Mouse (Mus musculus): ENCODE data around the gene Mtmr6.

The Mtmr6 gene

DNA sequence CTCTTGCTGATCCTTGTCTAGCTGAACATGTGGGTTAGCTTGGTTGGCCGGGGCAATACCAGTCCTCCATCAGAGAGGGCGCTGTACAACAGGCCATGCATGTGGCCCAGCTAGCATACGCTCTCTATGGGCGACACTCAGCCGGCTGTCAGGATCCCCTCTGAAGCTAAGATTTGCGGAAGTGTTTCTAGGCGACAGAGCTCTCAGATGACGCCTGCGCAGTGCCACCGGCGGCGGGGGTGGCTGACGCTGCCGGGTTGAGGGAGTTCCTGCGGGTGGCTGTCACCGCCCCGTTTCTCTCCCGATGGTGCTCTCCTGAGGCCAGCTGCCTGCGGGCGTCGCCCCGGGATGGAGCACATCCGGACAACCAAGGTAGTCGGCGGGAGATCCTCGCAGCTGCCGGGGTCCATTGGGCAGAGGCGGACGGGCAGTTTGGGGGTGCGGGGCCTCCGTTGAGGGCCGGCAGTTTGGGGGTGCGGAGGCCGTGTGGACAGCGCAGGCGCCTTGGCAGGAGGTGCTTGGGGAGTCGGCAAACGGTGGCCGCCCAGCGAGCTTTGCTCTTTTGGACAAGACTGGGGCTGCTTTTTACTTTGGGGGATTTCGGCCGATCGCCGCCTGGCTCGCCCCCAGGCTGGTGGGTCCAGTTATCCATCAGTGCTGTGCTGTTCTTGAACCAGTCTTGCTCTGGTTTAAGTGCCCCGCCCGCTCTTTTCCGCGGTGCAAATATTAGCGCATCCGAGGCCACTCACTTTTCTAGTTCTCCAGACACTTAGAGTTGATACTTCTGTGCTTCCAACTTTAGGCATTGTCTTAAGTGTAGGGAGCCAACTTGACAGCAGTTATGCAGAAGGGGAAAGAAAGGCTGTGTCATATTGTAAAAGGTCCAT lies at the start of gene Mtmr6:
Mtmr6 (plus strand) TSS at position 239 of the 887 bp plus-strand sequence.
- peak; percentile 100 for DNase-seq (ENCODE audit: low read depth, low spot score)

DNA sequence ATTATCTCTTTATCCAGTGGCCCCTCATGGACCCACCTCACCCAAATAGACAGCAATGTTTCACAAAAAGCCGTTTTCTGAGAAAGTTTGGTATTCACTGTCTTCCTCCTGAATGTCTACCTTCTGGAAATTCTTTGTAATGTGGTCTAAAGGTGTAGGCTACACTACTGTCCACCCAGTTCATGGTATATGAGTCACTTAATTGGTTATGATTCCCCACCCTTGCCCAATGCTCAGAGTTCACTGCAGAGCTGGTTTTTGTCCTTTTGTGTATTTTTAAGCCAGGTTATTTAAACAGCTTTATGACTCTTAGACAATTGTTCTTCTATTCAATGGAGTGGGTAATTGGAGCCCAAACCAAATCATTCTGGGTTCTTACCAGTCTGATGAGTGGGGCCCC lies 48.9 kb upstream of the Mtmr6 start:
- DNase-seq (ENCODE audit: low read depth, low spot score) = no peak

- no peak for DNase-seq (ENCODE audit: low read depth, low spot score)
These were observed 47.4 kb upstream of the Mtmr6 start for GRCm38 (mm10) chr14:60217616-60218015.

DNA sequence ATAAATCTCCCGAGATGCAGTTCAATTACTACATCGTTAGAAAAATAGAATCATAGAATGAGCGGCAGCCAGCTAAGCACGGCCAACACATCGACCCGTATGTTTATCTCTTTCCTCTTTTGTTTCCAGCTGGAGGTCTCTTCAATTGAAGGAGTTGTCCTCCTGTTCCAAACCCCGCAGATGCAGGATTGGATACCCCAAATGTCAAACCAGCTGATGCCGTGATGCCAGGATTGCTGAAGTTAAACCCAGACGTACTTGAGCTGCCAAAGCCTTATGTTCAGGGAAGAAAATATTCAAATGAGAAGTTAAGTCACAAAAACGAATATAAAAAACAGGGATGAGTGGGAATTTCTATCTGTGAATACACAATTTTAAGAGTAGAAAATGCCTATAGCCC lies 45.1 kb upstream of the Mtmr6 start:
- DNase-seq (ENCODE audit: low read depth, low spot score) = no peak

- DNase-seq (ENCODE audit: low read depth, low spot score) = no peak
These were observed 26.5 kb upstream of the Mtmr6 start for GRCm38 (mm10) chr14:60238551-60238950.

DNA sequence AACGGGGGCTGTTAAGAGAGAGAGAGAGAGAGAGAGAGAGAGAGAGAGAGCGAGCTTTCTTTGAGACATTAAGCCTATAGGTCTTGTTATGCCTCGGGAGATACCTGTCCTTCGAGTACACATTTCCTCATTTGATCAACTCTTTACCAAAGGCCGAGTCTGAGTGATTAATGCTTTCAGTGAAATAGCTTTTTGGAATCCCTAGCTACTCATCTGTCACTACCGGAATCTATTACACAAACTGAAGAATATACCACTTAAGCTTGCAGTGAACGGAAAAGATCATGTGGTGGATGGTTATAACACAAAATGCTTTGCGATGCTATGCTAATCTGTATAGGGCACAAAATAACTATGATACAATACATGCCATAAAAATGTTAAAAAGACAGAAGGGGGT lies 14.7 kb upstream of the Mtmr6 start:
- DNase-seq (ENCODE audit: low read depth, low spot score) = peak; percentile 26

- peak; percentile 69 for DNase-seq (ENCODE audit: low read depth, low spot score)
These were observed 14.1 kb upstream of the Mtmr6 start for GRCm38 (mm10) chr14:60250879-60251278.

DNA sequence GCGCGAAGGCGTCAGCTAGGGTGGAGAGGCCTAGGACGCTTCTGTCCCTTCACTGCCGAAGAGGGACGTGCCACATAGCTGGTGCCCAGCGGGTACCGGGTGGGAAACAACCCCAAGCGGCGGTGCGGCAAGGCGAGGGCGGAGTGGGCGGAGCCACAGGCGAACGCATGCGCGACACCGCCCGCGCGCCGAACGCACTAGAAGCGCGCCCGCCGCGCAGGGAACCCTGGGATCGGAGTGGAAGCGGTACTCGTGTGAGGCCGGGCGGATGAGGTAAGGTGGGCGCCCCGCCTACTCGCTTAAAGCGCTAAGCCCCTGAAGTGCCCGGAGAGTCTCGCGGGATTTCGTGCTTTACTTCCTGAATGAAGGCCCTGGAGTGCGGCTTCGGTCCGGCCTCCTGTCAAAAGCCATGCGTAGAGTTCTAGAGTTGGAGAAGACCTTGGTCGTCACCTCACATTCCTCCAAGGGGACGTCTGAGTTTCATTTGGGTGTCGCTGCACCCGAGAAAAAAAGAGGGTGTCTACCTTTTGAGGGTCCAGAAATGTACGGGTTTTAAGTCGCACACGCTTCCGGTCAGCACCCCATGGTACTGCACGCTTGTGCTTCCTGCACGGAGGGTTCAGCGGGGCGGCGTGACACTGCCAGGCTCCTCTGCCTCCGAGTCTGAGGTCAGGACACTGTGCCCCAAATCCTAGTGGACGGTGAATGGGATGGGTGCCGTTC lies 13.6 kb upstream of the Mtmr6 start, which contains the start of the genes Nupl1 and Gm49336:
Nupl1 (minus strand) TSS at position 151 of the 723 bp plus-strand sequence.
Gm49336 (minus strand) TSS at position 227 of the 723 bp plus-strand sequence.
- DNase-seq (ENCODE audit: low read depth, low spot score) = peak; percentile 100

- peak; percentile 21 for DNase-seq (ENCODE audit: low read depth, low spot score)
These were observed 12.7 kb upstream of the Mtmr6 start for GRCm38 (mm10) chr14:60252004-60253000.

GRCm38 (mm10) chr14:60253466-60253865 lies 11.6 kb upstream of the Mtmr6 start:
- no peak for DNase-seq (ENCODE audit: low read depth, low spot score)

GRCm38 (mm10) chr14:60254774-60255173 lies 10.3 kb upstream of the Mtmr6 start:
- no peak for DNase-seq (ENCODE audit: low read depth, low spot score)

DNA sequence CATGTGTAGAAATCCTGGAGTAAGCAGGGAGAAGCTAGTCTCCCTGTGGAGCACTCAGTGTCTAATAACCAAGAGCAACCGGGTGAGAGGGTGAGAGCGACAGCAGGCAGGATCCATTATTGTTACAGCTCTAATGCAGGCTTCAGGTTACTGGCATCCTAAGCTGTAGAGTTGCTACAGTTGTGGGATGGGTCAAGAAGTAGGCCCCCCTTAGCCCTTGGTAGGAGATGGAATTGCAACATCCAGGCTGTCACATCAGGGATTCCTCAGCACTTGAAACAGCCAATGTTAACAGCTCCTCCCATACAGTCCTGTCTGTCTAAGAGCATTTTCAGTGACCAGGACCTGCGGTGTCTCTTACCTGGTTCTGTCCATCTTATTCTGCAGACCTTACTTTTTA lies 8.7 kb upstream of the Mtmr6 start:
- DNase-seq (ENCODE audit: low read depth, low spot score) = no peak

GRCm38 (mm10) chr14:60257101-60257500 lies 7.9 kb upstream of the Mtmr6 start:
- DNase-seq (ENCODE audit: low read depth, low spot score) = no peak

DNA sequence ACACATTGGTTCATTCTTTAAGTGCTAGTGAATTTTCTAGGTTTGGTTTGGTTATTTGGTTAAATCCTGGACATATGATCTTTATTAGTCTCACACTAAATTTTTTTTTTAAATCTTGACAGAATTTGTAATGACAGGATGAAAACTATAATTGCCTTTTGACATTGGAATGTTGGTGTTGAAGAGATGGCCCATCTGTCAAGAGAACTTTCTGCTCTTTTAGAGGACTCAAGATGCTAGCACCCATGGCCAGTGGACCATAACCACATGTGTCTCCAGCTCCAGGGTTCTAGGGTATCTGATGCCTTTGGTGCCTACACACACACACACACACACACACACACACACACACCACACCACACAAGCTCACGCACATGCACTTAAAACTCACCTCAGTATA lies 7.2 kb upstream of the Mtmr6 start:
- no peak for DNase-seq (ENCODE audit: low read depth, low spot score)

DNA sequence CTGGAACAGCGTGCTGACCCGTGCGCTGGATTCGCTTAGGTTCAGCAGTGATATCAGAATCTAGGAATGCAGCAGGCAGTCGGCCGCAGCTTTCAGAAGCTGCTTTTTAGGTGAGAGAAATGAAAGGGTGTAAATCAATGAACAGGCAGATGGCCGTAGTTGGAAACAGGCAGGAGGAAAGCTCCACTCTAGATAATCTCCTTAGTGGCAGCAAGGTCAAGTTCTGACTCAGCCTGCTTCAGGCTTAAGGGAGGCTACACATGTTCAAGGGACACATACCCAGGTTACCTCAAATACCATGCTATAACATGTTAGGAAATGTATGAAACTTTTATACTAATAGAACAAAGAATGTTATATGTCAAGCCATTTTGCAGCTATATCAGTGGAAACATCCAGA lies 2.7 kb upstream of the Mtmr6 start:
- no peak for DNase-seq (ENCODE audit: low read depth, low spot score)

- DNase-seq (ENCODE audit: low read depth, low spot score) = peak; percentile 78
These were observed 4.3 kb downstream of the Mtmr6 start for GRCm38 (mm10) chr14:60269333-60269732.

GRCm38 (mm10) chr14:60273346-60273745 lies 8.3 kb downstream of the Mtmr6 start:
- no peak for DNase-seq (ENCODE audit: low read depth, low spot score)

DNA sequence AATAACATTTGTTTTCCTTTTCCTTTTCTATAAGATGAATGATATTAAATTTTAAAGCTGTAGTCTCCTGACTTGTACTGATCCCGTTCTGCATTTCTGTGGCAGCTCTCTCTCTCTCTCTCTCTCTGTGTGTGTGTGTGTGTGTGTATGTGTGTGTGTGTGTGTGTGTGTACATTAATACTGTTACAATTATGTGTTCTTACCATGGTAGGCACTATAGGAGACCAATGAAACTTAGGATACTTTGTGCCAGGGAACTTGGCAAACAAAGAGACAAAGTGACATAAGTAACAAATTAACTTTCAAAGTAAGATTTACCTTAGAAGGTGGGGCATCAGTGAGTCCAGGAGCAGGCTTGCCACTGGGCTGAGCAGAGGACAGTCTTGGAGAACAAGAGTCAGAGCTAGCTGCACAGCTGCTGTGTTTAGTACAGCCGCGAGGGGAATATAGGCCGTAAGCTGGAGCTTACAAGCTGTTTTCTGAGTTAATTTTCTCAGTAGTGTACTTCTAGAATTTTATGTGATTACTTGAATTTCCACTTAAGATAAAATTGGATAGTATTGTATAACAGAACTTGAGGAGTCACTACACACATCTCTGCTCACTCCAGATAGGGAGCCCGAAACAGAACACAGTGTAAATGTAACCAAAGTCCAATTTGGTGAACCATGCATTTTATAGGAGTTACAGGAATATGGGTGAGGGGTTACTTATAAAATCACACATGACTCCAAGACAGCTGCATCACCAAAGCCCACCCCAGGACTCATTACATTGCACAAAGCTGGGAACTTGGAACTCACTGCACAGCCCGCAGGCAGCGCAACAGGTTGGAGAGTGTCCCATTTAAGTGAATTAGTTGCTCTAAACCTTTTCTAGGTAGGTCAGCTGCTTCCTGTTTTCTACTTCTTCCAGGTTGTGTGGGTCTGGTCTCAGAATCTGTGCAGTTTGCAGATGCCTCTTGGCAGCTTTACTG lies 10.6 kb downstream of the Mtmr6 start:
- no peak for DNase-seq (ENCODE audit: low read depth, low spot score)

GRCm38 (mm10) chr14:60286194-60286863 lies 21.3 kb downstream of the Mtmr6 start:
- no peak for DNase-seq (ENCODE audit: low read depth, low spot score)

- no peak for DNase-seq (ENCODE audit: low read depth, low spot score)
These were observed 25.3 kb downstream of the Mtmr6 start for GRCm38 (mm10) chr14:60290363-60290762.
